Mouse (Mus musculus) ES-E14 (cell line): ENCODE measurements around the gene Ap5z1.

Source experiments
- HCFC1 ChIP-seq: IDR thresholded peaks from 2 replicates; pipeline ENCODE4 v1.6.1; 2012; ENCODE audit warnings: low read length, inconsistent platforms, borderline replicate concordance; ENCODE audit not compliant: insufficient read depth
- ZC3H11A ChIP-seq: IDR thresholded peaks from 2 replicates; pipeline ENCODE4 v1.6.1; 2012; ENCODE audit warnings: low read depth, mild to moderate bottlenecking, inconsistent platforms, low read length, borderline replicate concordance
- ZNF384 ChIP-seq: IDR thresholded peaks from 2 replicates; pipeline ENCODE4 v1.6.1; 2012; ENCODE audit warnings: low read depth, low read length, inconsistent platforms

GRCm38 (mm10) chr5:142434052-142434451, 29.7 kb upstream of the Ap5z1 start:
- TF ChIP-seq HCFC1 (no peak), ZNF384 (no peak), ZC3H11A (no peak)
